Mouse (Mus musculus) adrenal gland, postnatal 25 days (tissue): ENCODE measurements around the gene Msantd1. TPM values are rescaled to one million over a fixed set of nuclear protein-coding genes. Genes with fewer than 3 reads are reported as not detected.
A peak's percentile ranks its signal among the peaks of the same experiment; 100 is the strongest.

Experiments used
- DNase-seq: peaks from one replicate; pipeline ENCODE4 v3.0.0; 2021; ENCODE audit warnings: mixed read lengths
- total RNA-seq: library from RNA; stranded (reverse); gene quantifications from 2 replicates; pipeline ENCODE4 v1.2.3, GENCODE M21; 2021

Gene Msantd1
- total RNA-seq, 1 experiment from 2014 or later = 1.2 TPM

DNA sequence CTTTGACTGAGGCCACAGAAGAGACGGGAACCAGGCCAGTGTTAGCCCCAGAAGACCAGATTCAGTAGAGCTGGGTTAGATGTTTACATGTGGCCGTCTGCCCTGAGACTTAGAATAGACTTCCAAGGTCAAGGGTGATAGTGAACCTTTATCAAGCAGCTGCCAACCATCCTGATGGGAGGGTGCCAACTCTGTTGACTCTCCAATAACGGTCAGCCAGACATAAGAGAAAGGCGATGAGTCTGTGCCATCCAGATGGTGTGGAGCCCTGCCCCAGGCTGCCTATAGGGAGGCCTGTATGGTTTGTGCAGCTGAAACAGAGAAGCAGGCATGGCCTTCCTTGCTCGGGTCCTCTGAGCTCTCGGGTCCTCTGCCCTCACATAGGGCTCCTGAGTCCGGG lies 16.7 kb downstream of the Msantd1 start:
- DNase-seq = no peak

DNA sequence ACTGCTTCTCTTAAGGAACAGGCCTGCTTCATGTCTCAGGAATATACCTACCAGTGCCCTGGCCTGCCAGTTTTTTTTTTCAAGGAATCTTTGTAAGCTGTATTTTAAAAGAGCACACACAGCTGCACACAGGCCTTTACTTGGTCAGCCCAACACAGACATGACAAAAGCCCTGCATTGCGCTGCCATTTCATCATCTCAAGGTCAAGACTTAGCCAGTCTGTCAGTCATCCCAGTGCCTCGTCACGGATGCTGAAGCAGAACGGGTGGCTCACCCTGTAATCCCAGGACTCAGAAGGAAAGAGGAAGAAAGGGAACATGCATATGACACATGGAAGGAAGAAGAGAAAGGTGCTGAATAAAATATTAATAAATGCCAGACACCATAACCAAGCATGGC lies 19.8 kb downstream of the Msantd1 start:
- no peak for DNase-seq

DNA sequence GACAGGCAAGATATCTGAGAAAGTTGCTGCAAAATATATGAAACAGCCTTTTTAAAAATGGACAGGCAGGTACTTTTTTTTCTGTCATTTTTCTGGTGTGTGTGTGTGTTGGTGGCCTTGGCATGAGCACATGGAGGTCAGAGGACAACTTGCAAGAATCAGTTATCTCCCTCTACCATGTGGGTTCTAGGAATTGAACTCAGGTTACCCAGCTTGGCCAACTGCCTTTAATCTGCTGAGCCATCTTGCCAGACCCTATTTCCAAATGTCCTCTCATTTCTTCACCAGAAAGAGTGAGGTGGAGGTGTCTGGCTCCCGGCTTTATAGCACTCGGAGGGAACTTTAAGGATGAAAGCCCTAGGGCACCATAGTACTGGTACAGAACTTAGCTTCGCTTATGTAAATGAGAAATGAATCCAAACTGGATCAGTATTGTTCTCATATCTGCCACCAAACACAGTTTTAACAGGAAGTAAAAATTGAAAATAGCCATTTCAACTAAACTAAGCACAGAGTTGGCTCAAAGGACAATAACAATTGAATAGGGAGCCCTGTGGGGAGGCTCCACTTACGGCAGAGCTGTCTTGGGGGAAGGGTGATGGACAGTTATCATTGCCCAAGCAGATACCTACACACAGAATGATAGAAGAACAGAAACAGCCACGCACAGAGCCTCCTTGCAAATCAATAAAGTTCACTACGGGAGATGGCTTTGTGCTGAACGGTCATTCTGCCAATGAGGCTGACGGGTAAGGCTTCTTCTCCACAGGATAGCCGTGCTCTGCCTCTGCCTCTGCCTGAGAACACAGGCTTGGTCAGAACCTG lies 22.6 kb downstream of the Msantd1 start:
- DNase-seq = no peak

DNA sequence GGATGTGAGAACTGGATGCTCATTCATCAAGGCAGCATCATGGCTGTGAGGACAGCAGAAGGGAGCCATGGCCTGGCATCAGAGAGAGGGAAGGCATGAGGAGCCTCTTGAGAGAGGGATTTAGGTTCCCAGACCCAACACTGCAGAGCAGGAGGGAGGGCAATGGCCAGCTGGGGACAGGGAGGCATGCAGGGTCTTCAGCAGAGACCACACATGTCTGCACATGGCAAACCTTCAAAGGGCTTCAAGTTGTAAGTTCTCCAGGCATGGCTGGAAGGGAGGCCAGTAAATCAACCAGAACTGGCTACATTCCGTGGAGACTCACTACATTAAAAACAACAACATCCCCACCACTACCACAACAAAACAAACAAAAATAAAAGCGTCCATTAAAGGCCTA lies 23.3 kb downstream of the Msantd1 start:
- DNase-seq = no peak

DNA sequence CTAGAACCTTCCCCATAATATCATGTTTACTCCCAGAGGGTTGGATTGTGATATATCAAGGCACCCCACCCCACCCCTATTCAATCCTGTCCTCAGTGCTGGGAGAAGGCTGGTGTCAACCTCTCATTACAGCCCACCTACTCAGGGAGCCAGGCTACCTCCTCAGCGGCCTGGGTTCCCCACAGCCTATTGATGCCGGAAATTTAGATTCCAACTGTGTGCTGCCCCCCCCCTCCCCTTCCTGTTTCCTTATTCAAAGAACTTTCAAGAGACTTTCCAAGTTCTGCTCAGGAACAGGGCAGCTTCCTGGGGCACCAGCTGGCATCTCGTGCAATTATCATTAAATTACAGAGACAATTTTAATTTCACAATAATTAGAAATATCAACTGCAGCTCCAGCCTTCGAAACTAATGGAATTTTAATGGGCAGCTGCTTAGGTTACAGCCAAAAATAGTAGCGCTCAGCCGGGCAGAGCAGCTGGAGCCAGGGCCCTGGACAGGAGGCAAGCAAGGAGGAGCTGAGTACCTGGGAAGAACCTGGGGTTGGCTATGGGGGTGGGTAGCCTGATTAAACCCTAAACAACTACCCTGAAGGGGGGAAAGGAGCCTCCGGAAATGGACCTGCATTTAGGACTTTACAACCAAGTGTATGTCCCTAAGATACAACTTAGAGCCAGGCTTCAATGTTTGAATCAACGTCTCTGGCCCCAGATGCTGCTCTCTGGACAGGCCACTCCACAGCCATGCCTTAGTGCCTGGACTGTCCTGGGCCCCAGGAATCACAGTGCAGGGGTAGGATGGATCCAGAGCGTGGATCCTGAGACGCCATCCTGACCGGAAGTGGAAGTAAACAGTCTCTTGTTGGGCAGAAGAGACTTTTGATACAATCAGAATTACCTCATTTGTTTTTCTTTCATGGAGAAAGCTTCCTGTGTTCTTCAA lies 24.0 kb downstream of the Msantd1 start:
- no peak for DNase-seq

DNA sequence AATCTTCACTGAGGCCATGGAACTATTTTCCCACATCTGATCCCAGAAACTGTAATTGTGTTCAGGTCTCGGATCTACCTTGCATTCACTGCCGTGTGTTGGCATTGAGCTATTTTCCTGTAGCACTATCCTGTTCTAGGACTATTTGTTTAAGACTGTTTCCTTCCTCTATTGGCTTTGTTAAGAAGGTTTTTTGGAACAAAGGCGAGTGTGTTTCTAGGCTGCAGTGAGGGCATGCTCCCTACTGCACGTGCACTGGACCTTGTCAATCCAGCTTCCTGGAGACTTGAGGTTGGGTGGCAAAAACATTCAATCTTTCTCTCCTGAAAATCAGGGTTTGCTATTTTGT lies 24.6 kb downstream of the Msantd1 start:
- DNase-seq = no peak

DNA sequence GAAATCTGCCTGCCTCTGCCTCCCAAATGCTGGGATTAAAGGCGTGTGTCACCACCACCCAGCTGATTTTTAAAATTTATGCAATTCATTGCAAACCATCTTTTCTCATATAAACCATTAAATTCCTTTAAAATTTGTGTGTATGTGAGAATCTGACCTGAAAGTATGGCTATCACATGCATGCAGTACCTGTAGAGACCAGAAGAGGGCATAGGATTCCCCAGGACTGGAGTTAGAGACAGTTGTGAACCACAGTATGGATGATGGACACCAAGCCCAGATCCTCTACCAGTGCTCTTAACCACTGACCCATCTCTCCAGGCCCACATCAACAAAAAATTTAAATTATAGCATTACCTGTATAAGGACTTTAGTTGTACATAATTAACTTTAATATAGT lies 25.6 kb downstream of the Msantd1 start:
- no peak for DNase-seq

DNA sequence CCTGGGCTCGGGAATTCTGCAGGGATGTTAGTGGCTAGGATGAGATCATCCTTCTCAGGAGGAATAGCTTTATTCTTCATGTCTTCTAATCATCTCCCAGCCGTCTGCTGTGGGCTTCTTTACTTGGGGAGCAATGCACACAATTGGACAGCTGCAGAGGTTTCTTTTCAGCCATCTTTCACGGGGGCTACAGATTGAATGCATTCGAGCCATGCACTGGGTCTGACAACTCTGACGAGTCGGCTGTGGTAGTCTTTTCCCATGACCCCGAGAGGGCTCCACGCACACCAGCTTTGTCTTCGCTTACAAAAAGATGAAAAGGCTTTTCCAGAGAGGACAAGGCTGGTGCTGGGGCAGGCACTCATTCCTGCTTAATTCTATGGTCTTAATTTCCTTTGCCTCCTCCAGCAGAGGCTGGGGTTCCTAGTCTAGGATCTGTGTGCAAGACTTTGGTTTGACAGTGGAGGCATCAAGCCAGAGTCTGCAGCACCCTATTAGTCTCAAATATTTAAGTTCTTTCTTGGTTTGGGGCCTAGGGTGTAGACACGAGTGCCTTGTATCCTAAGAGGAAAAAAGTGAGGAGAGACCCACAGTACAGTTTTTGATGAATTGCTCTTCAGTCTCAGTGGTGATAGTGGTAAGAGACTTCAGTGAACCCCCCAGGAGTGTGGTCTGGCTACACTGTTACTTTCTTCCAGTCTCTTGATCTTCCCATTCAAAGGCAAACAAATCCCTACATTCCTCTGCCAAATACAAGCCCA lies 34.1 kb downstream of the Msantd1 start:
- no peak for DNase-seq

DNA sequence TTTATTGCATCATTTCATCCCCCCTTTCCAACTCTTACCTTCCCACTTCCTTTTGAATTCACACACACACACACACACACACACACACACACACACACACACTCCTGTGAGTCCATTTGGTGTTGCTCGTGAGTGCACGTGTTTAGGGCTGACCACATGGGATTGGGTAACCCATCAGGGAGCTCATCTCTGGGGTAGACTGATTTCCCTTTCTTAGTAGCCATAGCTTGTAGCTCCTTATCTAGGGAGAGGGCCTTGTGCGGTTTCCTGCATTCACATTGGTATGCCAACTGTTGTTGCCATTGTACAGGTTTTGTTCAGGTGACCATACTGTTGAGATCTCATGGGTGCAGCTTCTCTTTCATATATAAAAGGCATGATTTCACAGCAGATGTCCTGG lies 35.6 kb downstream of the Msantd1 start:
- no peak for DNase-seq

DNA sequence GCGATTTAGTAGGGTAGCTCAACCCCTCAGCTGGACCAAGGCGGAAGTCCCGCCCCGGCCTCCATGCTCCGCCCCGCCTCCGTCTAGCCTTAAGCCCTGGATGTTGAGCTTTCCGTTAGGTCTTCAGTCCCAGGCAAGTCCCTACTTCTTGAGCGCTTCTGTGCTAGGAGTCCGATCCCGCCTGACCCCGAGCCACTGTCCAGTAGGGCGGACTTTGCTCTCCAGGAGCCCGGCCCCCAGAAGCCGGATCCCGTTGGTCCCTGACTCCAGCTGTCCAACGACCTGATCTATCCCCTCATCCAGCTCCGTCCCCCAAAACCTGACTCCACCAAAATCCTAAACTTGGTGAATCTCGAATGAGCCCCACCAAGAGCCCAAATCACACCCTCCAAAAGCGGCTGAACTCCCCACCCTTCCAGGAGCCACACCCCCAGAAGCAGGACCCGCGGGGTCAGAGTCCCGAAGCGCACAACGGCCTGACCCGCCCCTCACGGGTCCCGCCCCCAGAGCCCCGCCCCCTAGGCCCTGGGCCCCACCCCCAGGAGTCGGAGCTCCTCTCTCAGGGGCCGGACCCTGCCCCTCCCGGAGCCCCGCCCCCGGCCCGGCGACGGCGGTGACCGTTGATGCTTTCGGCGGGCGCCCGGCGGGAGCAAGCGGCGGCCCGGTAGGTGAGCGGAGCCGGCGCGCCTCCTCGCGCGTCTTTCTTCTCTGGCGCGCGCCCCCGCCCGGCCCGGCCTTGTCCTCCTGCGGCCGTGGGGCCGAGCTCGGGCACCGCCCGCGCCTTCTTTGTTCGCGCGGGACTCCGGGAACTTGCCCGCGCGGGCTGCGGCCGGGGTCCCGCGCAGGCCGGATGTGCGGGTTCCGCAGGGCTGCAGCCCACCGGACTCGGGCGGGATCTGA lies 41.3 kb downstream of the Msantd1 start, which contains the start of gene Rgs12:
Gene Rgs12, plus strand, starts transcription at position 585 of the 900 bp plus-strand sequence.
- DNase-seq = peak; percentile 93

DNA sequence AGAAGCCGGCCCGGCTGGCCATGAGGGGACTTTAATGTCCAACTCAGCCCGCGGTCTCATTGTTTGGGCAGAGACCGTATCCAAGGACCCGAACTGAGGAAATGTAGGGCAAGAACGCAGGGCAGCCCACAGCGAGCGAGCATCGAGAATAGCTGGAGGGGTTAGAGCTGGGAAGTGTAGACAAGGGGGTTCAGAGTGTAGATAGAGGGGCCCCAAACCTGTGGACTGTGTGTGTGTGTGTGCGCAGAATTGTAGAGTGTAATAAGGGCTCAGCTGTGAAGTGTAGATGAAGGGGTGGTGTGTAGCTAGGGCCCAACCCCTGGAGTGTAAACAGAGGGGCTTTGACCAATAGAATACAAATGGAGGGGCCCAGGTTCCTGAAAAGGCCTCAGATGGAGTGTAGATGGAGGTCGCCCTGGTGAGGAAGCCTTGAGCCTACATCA lies 42.0 kb downstream of the Msantd1 start:
- no peak for DNase-seq

DNA sequence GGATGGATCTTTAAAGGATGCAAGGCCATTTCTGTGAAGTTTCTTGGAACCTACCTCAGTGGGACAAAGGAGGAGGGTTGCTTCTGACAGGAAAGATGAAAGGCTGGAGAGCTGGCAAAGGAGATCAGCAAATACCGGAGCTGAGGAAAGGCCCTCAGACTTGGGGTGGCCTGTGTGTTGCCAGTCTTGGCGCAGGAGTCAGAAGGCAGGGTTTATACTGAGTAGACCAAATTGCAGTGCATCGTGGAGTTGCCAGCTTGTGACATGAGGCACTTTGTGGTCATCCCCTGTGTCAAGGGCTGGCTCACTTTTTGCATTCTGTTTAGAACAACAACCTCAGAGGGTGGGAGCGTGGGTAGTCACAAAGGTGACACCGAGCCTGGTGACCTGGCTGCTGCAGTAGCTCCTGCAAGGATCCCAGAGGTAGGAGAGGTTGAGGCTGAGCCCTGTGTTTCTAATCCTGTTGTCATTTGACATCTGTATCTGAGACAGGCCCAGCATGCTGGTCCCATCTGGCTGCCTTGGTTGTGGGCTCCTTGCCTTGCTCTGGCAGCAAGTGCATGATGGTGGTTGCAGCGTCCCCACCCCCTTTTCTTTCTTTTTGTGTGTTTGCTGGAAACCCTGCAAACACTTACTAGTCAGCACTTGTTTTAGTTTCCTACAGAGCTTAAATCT lies 42.8 kb downstream of the Msantd1 start:
- no peak for DNase-seq

DNA sequence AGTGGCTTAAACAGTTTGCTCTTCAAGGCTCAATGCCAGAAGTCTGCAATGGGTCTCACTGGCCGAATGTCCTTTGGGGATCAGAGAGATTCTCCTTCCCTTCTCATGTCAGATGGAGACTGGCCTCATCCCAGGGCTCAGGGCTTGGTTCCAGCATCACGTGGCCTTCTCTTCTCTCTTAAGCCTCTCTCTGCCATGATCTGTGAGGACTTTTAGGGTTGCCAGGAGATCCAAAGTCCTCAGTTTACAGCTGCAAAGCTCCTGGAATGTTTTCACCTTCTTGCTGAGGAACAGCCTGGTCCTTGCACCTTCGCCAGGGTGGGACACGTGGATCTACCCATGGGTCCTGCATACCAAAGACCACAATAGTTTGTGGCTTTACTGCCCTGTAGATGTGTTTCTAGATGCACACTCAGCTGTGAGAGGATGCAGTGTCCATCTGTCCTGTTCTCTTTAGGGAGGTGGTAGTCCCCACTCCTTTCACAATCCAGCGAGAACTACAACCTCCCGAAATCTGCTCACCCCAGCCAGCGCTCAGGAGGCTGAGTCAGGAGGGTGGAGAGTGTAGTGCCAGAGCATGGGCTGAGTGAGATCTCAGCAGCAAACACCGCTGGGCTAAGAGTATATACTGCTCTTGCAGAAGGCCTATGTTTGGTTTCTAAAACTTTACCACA lies 43.5 kb downstream of the Msantd1 start:
- no peak for DNase-seq

DNA sequence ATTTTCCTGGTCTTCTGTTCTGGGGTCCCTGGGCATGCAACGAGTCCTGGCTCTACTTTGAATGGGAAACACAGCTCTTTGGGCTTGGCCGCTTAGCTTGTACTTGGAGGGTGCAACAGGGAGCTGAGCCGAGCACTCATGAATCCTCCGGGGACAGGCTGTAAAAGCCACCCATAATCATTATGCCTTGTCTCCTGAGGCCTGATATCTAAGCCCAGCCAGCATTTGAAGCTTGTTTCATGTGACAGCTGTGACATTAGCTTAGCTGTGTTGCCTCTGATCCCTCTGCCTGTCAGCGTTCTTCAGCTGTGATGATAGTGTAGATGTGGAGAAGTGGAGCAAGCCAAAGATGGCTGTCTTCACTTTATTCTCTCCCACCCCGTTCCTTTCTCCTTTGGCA lies 46.7 kb downstream of the Msantd1 start:
- DNase-seq = no peak

DNA sequence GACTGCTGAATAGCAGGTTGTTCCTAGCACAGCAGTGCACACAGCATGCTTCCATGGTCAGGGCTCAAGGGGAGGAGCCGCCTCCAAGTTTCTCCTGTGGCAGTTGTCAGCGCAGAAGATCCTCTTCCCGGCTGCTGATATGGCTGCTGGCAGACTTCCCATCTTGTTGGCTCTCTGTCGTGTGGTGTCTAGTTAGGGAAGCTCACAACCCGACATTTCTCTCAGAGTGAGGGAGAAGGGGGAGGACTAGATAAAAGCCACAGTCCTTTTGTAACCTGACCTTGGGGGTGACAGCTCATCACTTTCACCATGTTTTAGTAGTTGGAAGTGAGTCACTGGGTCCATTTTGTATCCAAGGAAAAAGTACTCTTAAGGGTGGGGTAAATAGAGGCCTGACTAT lies 47.8 kb downstream of the Msantd1 start:
- DNase-seq = peak; percentile 74

DNA sequence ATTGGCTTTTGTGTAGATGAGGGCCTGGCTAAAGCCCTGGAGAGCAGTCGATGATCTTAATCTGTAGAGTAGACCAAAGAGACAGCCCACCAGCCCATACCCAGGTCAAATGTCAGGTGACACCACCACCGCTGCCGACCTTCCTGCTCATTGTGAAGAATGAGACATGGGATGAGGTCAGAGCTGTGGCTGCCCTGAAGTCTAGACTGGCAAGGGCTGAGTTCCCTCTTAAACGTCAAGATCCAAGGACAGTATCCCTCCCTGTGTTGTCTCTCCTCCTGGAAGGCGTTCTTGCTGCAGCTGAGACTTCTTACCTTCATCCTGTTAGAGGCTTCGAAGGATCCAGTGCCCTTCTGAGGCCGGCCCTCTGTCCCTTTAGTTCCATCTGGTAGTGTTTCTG lies 48.3 kb downstream of the Msantd1 start:
- no peak for DNase-seq

DNA sequence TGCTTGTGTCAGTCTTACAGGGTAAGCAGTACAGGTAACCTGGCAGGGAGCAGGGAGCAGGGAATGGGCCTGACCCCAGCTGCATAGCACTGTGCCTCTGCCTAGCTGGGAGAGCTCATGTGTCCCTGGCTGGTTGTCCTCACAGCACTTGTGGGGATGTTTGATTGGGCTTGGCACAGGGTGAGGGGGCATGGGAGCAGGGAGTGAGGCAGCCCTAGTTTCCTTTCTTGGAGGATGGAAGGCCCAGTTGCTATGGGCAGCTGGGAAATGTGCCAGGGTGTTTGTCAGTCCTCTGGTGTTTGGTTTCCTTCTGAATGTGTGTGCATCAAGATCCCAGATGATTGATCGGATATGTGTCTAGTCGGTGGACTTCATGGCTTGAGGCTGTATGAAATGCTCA lies 49.2 kb downstream of the Msantd1 start:
- DNase-seq = peak; percentile 44

DNA sequence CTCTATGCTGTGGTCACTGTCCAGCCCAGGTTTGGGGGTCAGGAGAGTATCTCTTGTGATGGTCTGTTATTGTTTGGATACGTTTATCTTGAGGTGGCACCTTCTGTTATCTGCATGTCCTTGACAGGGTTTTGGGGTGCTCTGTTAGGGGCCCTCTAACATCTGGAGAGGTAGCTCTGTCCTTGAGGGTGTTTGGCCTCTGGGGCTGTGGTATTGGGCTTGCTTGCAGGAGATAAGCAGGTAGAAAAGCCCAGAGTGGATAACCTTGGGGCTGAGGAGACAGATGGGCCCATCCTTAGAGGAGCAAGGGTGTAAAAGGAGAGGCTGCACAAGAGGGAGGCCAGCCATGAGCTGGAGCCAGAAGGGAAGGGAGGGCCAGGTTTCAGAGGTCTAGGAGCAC lies 52.2 kb downstream of the Msantd1 start:
- no peak for DNase-seq

DNA sequence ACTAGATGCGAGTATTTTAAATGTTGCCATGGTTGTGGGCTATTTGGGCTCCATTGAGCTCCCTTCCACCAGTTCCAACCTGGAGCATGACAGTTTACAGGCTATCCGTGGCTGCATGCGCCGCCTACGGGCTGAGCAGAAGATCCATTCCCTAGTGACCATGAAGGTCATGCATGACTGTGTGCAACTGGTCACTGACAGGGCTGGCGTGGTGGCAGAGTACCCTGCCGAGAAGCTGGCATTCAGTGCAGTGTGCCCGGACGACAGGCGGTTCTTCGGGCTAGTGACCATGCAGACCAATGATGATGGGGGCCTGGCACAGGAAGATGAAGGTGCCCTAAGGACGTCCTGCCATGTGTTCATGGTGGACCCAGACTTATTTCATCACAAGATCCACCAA lies 57.7 kb downstream of the Msantd1 start:
- DNase-seq = no peak

DNA sequence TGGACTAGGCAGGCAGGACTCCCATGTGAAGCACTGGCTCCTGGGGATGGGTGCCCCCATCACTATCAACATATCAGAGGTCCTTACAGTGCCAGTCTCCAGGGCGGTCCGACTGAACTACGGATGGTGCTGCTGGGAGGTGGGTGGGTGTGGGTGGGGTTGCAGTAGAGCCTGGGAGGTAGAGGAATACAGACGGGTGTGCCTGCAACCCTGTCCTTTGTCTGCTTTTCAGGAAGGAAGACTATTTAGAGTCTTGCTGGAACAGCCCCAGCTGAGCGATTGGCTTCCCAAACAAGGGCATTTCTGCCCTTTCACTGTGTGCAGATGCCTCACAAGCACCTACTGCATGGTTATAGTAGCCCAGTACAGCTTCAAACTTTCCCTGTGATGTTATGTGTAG lies 60.6 kb downstream of the Msantd1 start:
- DNase-seq = no peak
